Mouse (Mus musculus) left cerebral cortex, adult 8-10 months (tissue): ENCODE data around the gene Amacr. TPM values are rescaled to one million over a fixed set of nuclear protein-coding genes. Genes with fewer than 3 reads are reported as not detected.
A peak's percentile ranks its signal among the peaks of the same experiment; 100 is the strongest.

Source experiments
- DNase-seq, 2 experiments: peaks; one replicate each; pipeline ENCODE4 v3.0.0; 2022; ENCODE audit warnings: low spot score in 2 of 2
- total RNA-seq, 4 experiments: library from RNA; stranded (reverse); gene quantifications; 2 replicates each; pipeline ENCODE4 v1.2.4; 2022

Gene Amacr
- 10 to 100 TPM in 2 of 4 experiments, 1 to 10 TPM in 2; 8.9 to 14.0 (median 11.3) TPM for total RNA-seq

DNA sequence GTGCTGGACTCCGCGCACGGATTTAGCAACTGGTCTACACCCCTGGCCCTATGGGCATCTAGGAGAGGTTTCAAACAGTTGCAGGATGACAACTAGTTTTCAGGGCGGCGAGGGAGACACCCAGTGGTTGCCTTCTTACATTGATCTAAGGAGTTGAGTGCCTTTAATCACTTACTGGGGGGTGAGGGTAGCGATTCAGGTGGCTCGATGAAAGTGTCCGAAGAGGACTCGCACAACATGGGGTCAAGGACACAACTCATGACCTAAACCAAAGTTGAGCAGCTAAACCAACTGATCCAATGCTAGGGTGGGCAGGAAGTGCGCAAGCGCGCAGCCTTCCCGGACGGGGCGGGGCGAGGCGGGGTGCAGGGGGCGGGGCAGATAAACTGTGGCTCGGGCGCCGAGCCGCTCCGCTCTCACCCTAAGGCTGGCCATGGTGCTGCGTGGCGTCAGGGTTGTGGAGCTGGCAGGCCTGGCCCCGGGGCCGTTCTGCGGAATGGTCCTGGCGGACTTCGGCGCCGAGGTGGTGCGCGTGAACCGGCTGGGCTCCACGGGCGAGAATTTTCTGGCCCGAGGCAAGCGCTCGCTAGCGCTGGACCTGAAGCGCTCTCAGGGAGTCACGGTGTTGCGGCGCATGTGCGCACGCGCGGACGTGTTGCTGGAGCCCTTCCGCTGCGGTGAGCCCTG, at the start of gene Amacr:
Gene Amacr, plus strand, starts transcription at position 380 of the 687 bp plus-strand sequence.
- DNase-seq, result peak; percentile 88 to 89

DNA sequence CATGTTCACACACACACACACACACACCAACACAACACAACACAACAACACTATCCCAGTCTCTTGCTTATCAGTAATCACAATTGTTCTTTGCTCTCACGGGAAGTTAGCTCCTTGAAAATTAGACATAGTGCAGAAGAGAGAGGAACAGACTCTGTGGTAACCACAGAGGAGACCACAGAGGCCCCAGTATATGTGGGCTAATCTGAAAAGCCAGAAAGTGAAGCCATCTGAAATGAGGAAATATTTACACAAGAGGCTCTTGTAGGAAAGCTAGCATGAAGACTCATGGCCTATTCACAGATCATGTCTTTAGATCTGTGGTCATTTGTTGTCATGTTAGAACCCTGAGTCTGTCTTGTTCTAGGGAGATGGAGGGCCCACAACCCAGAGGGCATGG, 47.6 kb upstream of the Amacr start:
- DNase-seq, result no peak

DNA sequence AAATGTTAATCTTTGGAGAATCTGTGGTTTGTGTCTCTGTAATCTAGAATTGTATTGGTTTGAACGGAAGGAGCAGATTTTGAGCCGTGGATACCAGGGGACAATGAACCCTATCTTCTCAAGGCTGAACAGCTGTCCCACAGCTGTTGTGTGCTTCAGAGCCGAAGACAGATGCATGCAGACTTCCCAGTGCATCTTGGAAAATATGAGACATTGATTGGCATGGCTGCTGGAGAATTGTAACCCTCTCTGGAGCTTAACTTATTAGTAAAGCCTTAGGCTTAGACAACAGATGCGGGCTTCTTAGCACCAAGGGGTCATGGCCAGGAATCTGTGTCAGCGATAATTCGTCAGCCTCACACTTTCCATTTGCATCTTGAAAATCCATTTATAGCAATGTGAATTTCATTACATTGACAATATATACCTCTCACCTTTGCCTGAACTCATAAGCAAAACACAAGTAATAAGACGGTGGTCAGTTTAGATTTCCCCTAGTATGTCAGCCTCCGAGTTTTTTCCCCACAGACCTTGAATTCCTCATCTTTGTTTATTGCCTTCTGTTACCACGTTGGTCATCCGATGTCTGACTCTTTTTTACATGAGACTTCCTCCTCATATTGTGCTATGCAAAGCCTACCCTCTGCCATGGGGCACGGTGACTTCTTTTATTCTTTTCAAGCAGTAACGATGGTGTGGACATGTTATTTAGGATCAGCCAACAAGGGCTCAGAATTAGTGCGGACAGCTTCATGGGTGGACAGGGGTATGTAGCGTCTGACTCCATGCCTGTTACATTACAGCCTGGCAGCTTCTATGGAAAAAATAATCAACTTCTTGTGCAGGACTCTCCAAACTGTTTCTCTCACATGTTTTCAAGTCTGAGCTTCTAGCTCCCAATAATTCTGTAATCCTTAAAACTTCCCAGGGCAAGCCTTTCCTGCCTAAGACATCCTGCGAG, 41.1 kb upstream of the Amacr start:
- DNase-seq, result no peak

DNA sequence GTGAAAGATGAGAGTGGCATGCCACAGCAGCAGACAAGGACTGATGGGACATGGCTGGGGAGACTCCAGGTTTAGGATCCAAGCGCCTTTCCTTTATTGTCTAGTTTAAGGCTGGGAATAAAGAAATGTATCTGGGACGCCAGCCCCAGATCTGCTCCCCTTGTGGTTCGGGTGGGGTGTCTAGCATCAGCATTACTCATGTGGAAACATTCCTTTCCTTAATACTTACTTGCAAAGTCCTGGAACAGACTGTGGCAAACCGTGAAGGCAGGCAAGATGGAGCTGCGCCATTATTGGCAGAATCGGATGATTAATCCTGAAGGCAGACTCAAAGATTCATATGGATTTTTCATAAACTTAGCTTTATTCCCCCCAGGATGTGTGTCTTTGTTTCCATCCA, 39.7 kb upstream of the Amacr start:
- no peak for DNase-seq

DNA sequence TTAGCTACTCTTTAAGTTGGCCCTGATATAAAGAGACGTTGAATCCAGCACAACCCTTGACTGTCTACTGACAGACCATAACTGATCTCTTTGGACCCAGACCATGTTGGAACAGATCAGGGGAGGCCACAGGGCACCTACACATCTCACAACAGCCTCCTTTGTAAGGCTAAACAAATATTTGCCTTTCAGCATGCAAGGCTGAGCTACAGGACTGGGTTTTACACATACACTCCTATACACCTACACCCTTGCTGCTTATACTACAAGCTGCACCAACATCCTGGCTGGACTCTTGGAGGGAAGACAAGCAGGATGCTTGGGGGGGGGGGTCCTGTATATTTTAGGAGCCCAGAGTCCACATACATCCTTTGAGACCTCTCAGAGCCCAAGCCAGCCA, 33.7 kb upstream of the Amacr start:
- no peak for DNase-seq

DNA sequence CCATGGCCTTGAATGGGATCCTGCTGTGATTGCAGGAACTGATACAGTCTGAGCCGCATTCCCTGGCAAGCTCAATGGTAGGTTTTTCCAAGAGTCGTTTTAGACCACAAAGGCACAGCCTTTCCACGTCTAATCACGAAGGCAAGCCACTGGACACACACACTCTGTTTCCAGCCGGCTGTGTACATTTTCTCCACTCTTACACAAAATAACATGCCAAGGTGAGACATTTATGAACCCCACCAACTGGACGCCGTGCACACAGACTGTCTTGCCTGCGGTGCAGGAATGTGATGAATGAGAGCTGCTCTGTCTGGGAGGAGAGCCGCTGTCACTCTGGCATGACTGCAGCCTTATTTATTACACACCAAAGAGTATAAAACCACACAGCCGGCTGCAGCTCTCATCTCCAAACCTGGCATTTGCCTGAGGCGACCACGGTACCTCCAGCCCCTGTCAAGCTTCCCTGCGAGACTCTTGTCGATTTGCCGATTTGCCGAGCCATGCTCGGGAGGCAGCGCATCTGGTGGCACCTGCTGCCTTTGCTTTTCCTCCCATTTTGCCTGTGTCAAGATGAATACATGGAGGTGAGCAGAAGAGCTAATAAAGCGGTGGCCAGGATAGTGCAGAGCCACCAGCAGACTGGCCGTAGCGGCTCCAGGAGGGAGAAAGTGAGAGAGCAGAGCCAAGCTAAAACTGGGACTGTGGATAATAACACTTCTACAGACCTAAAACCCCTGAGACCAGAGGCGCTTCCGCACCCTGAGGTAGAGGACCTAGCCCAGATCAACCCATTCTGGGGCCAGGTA, 29.4 kb upstream of the Amacr start, which contains the start of gene C1qtnf3:
Gene C1qtnf3, plus strand, starts transcription at position 382 of the 809 bp plus-strand sequence.
- no peak for DNase-seq

DNA sequence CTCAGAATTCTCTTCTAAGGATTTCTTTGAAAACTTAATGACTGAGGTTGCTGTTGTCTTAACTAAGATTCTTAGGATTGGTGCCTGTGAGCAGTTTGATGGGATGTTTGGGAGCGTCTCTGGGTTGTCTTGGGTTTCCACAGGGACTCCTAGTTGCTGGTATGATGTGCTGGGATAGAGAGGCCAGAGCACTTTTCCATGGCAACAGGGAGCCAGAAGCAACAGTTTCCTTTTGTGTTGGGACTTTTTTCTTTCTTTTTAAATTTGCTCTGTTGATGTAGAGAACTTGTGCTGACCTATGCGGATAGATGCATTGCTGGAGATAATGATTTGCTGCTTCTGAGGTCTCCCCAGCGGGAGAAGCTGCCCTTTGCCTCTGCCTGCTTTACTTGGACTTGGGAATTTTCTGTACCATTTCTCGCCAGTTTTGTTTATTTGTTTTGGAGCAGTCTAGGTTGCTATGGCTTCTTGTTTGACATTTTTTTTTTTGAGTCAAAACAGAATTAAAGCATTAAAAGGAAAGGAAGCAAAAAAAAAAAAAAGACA, 28.7 kb upstream of the Amacr start:
- DNase-seq, result no peak

DNA sequence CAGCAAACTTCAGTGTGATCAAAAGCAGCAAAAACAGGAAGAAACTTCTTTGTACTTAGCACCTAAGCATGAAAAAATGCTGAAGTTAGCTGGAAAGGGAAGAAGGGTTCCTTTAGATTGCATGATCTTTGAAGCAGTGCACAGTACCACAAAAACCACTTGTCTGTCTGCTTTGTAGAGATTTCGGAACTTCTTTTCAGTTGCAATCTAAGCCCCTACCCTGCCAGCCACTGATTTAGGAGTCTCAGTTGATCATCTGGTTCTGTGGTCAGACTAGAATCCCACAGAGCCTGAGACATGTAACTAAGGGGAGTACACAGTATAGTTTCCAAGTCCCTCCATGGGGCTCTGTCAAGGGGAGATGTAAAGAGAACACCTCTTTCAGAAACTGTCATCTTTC, 28.1 kb upstream of the Amacr start:
- DNase-seq, result no peak

DNA sequence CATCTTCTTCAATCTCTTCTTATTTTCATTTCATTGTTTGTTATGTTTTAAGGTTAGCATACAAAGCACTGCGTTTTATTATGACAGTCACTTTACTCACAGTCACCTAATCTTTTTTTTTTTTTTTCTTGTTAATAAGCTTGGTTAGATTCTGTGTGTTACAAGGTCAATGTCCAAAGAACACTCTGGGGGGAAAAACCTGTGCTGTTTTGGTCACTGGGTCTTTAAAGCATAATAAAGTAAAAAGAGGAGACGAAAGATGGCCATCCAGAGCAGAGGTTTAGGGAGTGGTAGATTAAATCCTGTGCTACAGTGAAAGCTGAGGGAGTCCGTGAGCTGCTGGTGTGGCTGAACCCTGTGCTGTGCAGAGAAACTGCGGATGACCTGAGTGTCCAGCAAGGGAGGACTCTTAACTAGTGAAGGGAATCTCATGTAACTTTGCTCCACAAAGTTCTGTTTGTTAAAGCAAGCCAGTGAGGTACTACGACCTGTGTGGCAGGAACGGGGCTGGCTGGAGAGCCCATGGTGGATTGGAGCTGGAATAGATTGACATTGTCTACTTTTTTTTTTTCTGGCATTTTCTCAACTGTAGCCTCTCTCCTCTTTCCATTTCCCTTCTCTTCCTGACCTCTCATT, 27.1 kb upstream of the Amacr start:
- no peak for DNase-seq

DNA sequence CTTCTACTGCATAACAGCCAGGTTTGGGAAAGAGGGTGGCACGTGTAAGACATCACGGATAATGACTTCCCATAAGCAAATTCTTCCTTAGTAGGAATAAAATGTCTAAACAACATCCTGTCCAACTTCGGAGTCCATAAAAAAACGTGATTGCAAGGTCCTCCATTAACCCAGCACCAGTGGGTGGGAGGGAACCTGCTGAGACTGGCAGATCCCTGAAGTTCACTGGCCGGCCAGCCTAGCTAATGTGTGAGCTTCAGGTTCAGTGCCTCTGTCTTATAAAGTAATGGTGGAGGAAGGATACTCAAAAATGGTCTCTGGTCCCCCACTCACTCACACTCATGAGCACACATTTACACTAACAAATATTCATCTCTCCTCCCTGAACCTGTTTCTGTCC, 26.4 kb upstream of the Amacr start:
- DNase-seq, result no peak

DNA sequence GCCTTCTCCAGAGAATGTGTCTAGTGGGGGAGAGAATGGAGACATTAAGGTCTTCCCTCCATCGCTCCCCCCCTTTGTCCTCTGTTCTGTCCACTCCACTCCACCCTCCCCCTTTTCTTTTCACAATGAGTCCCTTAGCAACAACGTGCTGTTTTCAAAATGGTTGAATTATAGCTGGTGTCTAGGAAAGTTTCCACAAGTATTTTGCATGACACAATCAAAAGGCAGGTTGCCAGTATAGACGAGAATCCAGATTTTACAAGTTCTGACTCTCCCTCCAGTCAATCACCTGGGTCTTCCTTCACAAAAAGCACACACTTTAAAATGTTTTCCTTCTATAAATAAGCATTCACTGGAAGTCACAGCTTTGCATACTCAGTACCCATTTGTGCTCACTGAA, 24.9 kb upstream of the Amacr start:
- DNase-seq, result no peak

DNA sequence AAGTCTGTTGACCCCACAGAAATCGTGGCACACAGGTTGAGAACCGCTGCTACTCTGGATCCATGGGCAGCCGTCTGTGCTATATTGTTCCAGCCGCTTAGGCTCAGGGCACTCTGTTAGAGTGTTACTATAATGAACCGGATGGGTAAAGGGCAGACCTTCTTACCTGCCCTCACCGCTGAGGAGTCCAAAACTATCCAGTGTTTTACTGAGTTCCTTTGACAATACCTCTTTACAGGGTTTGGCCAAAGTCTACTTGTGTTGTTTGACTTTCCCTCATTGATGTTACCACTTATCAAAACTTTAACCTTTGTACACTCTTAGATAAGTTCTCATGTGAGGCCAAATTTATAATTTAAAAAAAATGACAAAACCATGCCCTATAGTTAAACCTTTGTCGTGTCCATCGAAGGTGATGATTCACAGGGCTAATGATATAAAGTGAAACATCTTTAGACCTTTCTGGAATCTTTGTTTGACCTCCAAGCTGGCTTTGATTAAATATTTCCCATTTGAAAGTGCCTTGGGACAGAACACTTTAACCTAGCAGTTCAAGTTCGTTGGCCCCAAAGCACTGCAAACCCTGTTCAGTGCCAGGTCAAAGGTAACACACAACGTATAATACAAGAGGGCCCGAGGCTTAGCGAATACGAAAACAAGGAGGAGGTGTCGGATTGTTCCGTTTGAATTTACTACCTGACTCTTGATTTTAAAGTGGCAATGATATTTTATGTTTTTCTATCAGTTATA, 22.1 kb upstream of the Amacr start:
- no peak for DNase-seq

DNA sequence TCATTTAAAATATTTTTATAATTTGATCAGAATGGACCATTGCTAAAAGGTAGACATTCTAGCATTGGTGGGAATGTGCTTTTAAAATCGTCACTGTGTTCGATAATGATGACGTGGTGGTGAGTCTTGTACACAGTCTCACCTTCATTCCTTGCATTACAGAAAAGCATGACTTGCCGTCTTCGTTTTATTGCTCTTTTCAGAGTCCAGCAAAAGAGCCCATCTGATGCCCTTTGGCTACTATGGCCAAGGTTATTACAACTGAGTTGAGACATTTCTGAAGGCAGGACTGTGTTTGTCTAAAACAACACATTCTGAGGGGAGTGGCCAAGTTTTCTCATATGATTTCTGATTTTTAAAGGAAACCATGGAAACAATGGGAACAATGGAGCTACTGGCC, 21.3 kb upstream of the Amacr start:
- DNase-seq, result no peak

DNA sequence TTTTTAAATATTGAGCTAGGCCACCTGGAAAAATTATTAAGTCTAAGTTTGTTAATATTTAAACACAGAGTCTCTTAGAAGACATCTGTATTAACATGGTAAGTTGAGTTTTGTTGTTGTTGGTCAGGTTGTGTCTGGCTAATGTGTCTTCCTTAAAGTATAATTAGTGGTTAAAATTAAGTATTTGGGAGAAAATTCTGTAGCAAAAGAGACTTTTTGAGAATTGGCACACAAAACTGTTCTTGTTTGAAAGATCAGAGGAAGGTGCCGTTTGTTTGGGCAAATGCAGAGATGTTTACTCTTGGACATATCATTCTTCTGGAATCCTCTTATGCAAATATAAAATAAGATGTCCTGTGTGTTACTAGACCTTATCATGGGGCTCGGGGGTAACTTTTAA, 19.0 kb upstream of the Amacr start:
- DNase-seq, result no peak

DNA sequence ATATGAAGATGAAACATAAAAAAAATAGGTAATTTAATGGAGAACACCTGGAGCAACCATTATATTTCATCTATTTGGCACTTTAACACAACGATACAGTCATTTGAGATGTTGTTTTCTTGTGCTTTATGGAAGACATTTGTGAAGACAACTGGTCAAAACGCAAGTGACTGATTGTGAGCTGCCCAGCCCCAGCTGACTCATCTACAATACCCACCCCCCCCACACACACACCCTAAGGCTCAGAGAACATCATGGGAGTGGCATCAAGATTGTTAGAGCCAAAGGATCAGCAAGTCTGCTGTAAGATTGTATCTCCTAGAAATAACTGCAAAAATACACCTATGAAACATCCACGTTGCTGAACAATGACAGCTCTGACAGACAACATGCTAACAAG, 12.1 kb upstream of the Amacr start:
- no peak for DNase-seq

DNA sequence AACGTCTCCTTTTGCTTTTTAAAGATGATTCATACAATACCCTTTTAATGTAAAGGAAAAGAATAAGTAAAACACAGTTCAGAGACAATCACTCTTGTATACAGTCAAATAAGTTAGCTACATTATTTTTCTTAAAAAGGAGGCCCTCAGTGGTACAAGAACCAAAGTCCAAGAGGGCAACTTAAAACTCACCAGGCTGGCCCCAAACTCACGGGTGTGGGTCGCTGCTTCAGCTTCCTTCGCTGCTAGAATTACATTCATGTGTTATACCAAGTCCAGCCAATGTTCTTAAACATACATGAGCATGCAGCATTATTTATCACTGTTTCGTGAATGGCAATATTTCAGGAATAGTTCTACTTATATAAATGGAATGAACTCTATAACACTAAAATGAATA, 10.8 kb upstream of the Amacr start:
- no peak for DNase-seq

DNA sequence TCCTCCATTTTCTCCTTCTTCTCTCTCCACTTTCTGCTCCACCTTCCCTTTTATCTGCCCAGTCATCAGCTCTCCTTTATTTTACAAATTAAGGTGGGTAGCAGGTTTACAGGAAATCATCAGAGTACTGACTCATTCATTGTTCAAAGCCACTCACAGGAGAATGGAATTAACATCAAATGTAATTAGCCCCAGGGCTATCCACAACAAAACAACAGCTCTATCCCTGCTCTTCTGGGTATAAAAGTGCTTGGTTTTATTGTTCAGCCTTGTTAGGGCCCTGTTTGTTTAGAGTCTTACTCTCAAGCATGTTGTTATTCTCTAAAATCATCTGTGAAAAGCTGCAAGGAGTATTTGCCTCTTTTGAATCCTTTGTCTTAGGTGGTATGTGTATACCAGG, 4.4 kb upstream of the Amacr start:
- no peak for DNase-seq

DNA sequence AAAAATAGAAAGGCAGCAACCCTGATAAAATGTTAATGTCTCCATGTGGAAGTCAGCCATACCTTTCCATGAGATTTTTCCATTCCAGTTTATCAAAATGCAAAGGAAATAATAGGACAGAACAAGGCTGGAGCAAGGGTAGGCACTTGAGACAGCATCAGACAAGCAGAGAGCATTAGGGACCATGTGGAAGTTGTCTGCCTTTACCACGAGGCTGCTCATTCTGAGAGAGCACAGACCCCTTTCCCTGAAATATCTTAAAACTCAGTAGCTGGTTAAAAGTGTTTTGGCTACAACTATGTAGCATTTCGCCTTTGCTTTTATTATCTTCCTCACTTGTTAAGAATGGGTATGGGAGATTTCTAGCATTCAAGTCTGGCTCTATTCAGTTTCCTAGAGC, 844 bp upstream of the Amacr start:
- no peak for DNase-seq

DNA sequence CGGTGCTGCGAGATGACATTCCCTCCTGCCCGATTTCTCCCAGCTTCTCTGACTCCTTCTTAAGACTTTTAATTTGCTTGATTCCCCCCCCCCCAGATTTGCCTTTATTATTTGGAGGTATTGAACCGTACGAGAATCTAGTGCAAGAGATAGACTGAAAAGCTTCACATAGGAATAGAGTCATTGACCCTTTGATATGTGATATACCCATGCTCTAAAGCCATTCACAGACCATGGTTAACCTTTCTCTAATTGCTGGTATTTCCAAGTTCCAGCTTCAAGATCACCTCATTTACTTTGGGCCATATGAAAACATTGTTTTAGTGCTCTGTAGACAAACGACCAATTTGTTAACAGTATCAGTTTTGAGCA, 494 bp downstream of the Amacr start:
- DNase-seq, result no peak

DNA sequence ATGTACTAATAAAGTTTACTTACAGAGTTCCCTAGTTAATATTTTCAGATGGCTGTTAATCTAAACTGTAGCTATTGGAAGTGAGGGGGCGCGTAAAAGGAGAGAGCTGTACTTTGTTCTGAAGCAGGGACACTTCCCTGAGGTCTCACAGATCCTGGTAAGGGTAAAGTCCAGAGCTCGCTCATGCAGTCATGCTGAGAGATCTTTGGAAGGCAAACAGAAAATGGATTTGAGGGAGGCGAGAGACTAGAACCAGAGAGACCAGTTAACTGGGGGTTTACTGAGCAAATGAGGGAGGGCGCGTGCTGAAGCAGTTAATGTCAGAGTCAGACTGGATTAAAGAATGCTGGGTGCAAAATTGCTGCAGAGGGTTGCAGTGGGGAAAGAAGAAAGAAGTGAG, 4.2 kb downstream of the Amacr start:
- DNase-seq, result no peak
